Mouse (Mus musculus): ENCODE measurements around the gene Clic4.

Clic4 gene

DNA sequence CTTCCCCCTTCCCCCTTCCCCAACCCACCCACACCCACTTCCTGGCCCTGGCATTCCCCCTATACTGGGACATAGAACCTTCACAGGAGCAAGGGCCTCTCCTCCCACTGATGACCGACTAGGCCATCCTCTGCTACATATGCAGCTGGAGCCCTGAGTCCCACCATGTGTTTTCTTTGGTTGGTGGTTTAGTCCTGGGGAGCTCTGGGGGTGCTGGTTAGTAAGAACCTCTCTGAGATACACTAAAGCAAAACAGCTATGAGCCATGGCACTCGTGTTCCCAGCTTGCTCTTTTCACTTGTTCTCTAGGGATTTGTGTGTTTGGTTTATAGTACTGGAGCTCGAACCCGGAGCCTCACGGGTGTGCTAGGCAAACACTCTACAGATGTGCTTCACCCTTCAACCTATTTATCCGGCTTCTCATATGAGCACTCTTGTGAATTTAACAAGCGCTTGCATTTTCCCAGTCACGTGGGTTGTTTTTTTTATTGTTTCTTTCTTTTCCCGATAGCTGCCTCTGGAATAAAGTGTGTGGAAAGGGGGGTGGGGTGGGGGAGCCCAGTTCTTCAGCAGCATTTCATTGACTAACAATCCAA, 14.6 kb downstream of the Clic4 start:
- DNase-seq (ENCODE audit: low read depth), result no peak

DNA sequence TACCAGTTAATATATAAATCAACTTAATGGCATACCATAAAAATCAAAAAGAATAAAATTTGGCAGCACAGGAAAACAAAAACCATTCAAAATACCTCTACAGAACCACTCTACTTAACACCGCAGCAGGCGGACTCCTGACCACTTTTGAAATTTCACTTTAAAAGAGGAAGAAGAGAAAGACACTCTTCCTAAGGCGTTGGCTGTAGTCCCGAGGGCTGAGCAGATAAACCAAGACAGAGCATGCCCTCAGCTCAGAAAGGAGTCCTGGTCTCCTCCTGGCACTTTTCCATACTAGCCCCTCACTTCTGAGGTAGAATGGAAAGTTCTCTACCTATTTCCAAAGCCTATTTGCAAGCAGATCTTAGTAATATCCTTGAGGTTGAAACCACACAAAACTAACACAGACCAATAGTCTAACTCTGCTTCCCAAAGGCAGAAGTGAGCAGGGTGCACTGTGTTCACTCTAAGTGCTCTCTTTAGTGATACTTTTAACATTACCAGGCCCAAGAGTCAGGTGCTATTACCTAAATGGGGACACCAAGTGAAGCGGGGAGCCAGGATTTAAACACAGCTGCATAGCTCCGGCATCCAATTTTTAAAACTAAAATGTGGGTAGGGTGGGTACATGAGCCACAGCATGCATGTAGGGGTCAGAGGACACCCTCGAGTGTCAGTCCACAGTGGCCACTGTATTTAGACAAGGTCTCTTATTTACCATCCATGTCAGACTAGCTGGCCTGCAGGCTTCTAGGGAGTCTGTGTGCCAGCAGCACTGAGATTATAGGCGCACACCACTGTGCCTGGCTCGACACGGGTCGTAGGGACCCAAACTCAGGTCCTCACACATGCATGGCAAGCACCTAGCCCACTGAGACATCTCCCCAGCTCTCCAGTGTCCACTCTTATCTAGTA, 15.8 kb downstream of the Clic4 start:
- no peak for DNase-seq (ENCODE audit: low read depth)

DNA sequence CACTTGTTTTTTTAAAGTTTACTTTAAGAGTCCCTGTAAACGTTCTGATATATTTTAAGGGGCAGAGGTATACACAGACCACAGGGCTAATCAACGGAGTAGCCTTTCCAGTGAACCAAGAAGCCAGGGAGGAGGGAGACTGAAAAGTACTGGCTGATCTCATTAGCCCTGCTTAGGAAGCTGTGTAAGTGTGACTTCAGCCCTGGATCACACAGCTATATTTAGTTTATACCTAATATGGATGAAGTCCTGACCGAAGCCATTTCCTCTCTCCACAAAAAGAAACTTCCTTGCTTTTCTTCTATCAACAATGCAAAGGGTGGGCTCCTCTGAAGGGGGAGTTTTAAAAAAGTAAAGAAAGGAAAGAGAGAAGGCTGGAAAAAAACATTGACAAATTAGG, 17.8 kb downstream of the Clic4 start:
- DNase-seq (ENCODE audit: low read depth), result no peak

GRCm38 (mm10) chr4:135254321-135254720, 18.3 kb downstream of the Clic4 start:
- peak; percentile 82 for DNase-seq (ENCODE audit: low read depth)

GRCm38 (mm10) chr4:135253239-135254039, 19.2 kb downstream of the Clic4 start:
- DNase-seq (ENCODE audit: low read depth), result no peak

- no peak for DNase-seq (ENCODE audit: low read depth)
Measured at GRCm38 (mm10) chr4:135251801-135252200, 20.8 kb downstream of the Clic4 start.

DNA sequence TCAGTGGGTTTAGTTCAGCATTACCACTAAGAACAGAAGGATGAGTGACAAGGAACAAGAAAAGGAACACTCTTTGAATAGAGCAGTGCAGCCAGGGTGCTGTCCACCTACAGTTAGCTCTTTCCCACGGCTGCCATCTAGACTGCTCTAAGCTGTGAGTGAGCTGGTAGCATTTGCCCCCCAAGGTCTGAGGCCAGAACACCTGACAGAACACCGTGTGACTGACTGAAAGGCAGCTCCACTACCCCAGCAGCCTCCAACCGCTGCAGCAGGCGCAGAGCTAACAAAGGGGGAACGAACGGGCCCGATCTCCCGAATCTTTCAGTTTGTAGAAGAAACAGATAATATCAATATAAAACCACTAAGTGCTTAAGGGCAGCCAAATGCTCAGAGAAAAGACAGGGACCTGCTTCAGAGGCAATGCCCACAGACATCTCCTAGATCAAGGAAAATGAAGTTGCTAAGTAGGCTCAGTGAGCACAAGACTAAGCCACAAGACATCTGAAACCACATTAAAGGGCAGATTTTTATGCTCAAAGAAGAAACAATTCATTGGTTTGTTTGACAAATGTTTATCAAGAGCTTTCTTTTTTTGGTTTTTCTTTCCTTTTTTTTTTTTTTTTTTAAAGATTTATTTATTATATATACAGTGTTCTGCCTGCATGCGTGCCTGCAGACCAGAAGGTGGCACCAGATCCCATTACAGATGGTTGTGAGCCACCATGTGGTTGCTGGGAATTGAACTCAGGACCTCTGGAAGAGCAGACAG, 24.2 kb downstream of the Clic4 start:
- DNase-seq (ENCODE audit: low read depth), result no peak

DNA sequence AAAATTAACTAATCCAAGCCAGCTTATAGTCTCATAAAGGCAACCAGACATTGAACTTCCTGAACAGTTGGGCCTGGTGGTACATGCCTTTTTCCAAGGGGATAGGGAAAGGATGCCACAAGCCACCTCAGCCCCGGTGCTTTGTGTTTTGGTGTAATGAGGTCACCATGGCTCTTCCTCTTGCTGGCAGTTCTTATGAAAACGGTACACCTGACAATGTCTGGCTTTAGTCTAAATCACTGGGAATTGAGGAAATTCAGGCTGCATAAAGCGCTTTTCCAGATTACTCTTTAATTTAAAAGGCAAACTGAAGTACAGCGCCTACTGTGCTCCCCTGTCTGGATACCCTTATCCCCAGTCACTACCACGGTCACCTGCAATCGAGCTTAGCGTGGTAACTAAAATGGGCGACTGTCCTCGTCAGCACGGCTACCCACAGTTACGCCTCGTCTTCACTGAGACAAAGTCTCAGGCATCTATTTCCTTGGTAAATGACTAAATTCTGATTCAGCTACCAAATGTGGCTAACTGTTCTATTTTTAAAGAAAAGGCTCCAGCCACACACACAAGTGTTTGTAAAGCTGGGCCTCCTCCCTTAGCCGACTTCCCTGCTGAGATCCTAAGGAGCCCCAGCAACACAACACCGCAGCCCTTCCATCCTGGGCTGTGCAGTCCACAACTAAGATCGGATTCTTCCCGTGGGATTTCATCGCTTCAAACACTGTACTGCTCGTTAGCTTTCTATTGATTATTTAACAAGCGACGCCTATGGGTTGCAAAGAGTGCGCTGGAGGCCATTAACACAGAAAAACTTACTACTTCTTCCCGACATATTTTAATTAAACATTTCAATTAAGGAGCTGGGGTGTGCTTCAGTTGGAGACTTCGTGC, 25.5 kb downstream of the Clic4 start:
- no peak for DNase-seq (ENCODE audit: low read depth)

- DNase-seq (ENCODE audit: low read depth), result no peak
Measured at GRCm38 (mm10) chr4:135246444-135246843, 26.2 kb downstream of the Clic4 start.

DNA sequence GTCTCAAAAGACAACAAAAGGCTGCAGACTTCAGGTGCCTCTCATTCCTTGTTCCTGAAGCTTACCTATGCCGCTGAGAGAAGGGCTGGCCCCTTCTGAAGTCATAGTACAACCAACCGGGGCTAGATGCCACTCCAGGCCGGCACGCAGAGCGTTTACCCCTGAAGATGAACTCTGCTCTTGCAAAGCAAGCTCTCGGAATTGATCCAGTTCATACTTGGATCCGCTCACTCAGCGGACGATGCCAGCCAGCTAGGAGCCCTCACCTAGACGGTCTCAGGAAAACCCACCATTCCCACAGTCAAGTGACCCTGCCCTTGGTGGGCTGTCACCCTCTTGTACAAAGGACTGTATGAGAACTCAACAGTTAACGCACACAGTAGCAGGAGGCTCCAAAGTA, 26.8 kb downstream of the Clic4 start:
- DNase-seq (ENCODE audit: low read depth), result no peak

DNA sequence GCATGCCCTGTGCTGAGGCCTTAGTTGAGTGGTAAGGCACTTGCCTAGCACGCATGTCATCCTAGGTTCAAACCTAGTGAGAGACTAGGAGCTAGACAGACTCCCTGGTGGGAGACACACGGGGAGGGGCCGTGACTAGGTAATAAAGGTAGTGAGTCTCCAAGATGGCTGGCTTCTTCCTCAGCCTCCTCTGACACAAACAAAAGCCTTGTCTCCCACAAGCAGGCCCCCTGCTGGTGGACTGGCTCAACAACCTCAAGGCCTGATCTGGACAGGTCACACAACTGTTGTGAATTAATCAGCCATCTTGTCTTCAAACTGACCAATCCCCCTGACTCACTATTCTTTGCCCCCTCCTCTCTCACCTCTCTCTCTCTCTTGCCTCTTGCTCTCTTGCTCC, 28.3 kb downstream of the Clic4 start:
- no peak for DNase-seq (ENCODE audit: low read depth)

- DNase-seq (ENCODE audit: low read depth), result no peak
Measured at GRCm38 (mm10) chr4:135242913-135243541, 29.6 kb downstream of the Clic4 start.

- DNase-seq (ENCODE audit: low read depth), result no peak
Measured at GRCm38 (mm10) chr4:135242383-135242782, 30.2 kb downstream of the Clic4 start.

DNA sequence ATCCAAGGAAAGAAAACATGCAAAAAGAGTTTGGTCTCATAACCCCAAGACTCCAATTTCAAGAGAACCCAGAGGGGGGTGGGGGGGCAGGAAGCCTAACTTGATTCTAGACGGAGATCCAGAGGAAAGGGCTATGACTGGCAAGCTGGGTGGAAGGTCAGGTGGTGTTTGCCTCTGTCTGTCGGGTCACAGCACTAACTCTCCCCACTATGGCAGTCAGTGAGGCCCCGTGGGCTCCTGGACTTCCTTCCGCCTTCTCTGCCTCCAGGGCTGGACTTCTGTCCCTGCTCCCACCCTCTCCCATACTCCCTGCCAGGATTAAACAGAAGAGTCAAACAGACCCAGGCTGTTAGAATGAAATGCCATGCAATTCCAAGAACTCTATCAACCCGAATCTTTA, 30.9 kb downstream of the Clic4 start:
- no peak for DNase-seq (ENCODE audit: low read depth)

GRCm38 (mm10) chr4:135241106-135241505, 31.5 kb downstream of the Clic4 start:
- DNase-seq (ENCODE audit: low read depth), result no peak

GRCm38 (mm10) chr4:135240329-135240728, 32.3 kb downstream of the Clic4 start:
- no peak for DNase-seq (ENCODE audit: low read depth)

- no peak for DNase-seq (ENCODE audit: low read depth)
Measured at GRCm38 (mm10) chr4:135238706-135239510, 33.7 kb downstream of the Clic4 start.

DNA sequence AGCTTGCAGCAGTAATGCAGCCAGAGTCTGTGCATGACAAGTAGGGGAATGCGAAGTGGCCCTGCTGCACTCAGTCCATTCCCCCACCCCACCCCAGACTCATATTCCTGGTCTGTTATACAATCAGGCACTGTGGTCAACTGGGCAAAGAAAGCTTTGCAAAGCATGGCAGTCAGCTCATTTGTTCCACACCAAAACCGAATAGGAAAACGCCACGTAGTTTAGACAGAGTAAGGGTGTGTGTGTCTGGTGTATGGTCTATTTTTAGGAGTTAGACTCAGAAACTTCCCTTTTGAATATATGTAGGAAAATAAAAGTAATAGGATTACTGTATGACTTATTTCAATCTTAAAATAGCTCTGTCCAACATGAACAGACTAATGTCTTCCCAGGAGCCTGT, 36.0 kb downstream of the Clic4 start:
- no peak for DNase-seq (ENCODE audit: low read depth)

- no peak for DNase-seq (ENCODE audit: low read depth)
Measured at GRCm38 (mm10) chr4:135235546-135235945, 37.1 kb downstream of the Clic4 start.

- DNase-seq (ENCODE audit: low read depth), result no peak
Measured at GRCm38 (mm10) chr4:135232563-135232962, 40.1 kb downstream of the Clic4 start.
